Mouse (Mus musculus) testis, adult 2 months (tissue): ENCODE results near the gene Smap1. TPM values are rescaled to one million over a fixed set of nuclear protein-coding genes. Genes with fewer than 3 reads are reported as not detected.

Experiments
- H3K27ac ChIP-seq: fragments of 200-500 bp; 2 replicates; pipeline ENCODE4 v1.5.1; 2012; ENCODE audit warnings: low read depth, low read length; ENCODE audit not compliant: control insufficient read depth, insufficient read depth
- H3K27me3 ChIP-seq: fragments of 200-500 bp; 2 replicates; pipeline ENCODE4 v1.6.1; 2012; ENCODE audit warnings: mild to moderate bottlenecking, low read length, moderate library complexity; ENCODE audit not compliant: control insufficient read depth, insufficient read depth
- H3K36me3 ChIP-seq: fragments of 200-500 bp; 2 replicates; pipeline ENCODE4 v1.6.1; 2012; ENCODE audit warnings: mild to moderate bottlenecking, low read length; ENCODE audit not compliant: control insufficient read depth, insufficient read depth
- H3K4me1 ChIP-seq: fragments of 200-500 bp; 2 replicates; pipeline ENCODE4 v1.6.1; 2012; ENCODE audit warnings: low read length; ENCODE audit not compliant: control insufficient read depth, insufficient read depth
- H3K4me3 ChIP-seq: fragments of 200-500 bp; 2 replicates; pipeline ENCODE4 v1.5.1; 2012; ENCODE audit warnings: low read depth, mild to moderate bottlenecking, low read length, moderate library complexity, mixed read lengths; ENCODE audit not compliant: control insufficient read depth
- CTCF ChIP-seq: fragments of 200-500 bp; IDR thresholded peaks from 2 replicates; pipeline ENCODE4 v1.5.1; 2012; ENCODE audit warnings: low read depth, mild to moderate bottlenecking, inconsistent platforms, low read length, moderate library complexity; ENCODE audit not compliant: control insufficient read depth, insufficient read depth, insufficient replicate concordance
- POLR2A ChIP-seq: fragments of 200-500 bp; IDR thresholded peaks from 2 replicates; pipeline ENCODE4 v1.6.1; 2012; ENCODE audit warnings: low read depth, mild to moderate bottlenecking, inconsistent platforms, low read length, moderate library complexity; ENCODE audit not compliant: control insufficient read depth
- polyA plus RNA-seq: library from polyadenylated mRNA; depleted of rRNA; stranded (reverse); fragments of >200 nt; gene quantifications from 2 replicates; pipeline ENCODE4 v1.2.3, GENCODE M21; 2012; rRNA removed

The Smap1 gene
- polyA plus RNA-seq, 1 experiment: 335 TPM

DNA sequence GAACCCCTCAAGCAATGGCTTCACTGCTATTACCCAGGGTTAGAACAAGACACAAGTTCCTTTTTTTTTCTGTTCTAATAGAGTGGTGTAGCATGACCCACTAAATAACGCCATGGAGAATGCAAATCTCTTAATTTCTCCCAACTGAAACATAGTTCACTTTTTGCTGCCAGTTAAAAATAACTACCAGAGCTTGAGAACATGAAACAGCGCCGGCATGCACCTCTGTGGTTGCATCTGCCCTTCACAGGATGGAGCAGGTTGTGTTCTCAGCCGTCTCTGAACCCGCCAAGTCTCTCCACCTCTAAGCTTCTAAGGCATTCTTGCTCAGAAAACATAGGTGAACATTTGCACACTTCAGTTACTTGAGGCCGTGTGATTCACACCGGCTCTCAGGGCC lies 87.9 kb downstream of the Smap1 start:
- TF ChIP-seq CTCF (no peak), POLR2A (no peak)
- no peaks in the 10 kb centered on the region for H3K36me3 ChIP-seq
- H3K4me1 ChIP-seq: no peaks in the 10 kb centered on the region
- H3K4me3 ChIP-seq: no peak overlapping the region
- no peaks in the 10 kb centered on the region for H3K27me3 ChIP-seq
- H3K27ac ChIP-seq: no peak overlapping the region

DNA sequence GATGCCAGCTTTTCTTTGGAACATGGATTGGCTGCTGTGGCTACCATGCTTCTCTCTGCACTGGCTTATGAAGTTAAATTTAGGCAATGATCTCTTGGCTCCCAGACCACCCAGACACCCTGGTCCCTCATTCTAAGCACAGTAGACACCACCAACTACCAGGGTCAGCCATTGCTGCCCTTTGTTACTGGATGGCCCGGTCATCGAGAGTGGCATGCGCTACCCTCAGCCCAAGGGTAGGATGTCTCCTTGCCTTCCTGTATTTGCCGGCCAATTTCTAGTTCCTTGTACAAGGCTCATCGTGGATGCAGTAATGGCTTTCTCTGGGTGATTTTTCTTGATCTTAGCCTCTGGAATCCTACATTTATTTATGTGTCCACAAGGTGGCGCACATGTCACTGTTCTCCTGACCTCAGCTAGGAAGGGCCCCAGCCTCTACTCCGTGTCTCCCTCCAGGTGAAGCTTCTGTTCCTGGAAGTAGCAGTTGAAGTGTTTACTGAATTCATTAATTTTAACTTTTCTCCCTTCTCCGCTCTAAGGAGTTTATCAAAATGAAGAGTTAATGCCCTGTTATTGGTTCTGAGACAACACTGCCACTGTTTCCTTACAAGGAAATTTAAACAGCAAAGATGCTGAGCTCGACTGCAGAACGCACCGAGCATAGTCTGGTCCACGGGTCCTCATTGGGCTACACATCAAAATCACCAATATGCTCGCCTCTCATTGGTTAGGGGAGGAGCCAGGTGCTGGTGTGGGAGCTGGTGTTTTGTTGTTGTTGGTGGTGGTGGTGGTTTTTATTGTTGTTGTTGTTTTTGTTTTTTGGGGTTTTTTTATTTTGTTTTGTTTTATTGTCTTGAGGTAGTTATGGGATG lies 95.0 kb downstream of the Smap1 start:
- H3K36me3 ChIP-seq: no peaks in the 10 kb centered on the region
- H3K27ac ChIP-seq: no peak overlapping the region
- no peaks in the 10 kb centered on the region; the same call in 1 of the 2 replicates for H3K4me1 ChIP-seq
- TF ChIP-seq CTCF: peak; percentile 65; the same call in 1 of the 2 replicates
- no peak for TF ChIP-seq POLR2A
- no peak overlapping the region for H3K4me3 ChIP-seq
- no peaks in the 10 kb centered on the region for H3K27me3 ChIP-seq

DNA sequence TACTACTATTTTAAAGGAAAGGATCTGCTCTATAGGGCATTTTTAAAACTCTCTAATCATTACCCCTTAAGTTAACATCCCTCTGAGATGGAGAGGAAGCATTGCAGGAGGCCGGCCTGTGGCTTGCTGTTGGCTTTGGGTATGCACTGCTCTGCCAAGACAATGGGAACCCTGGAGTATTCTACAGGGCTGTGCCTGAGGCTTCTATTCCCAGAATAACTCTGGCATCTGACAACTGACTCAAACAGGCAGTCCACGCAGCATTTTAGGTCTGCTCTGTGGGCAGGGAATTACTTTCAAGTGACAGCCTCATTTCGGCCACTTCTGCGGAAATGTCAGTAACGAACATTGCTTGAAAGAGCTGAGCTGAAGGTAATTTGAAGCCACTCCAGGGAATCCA lies 100.5 kb downstream of the Smap1 start:
- Histone ChIP-seq H3K27me3 (no peaks in the 10 kb centered on the region), H3K27ac (no peak overlapping the region), H3K4me1 (no peaks in the 10 kb centered on the region), H3K4me3 (no peak overlapping the region), H3K36me3 (no peaks in the 10 kb centered on the region)
- TF ChIP-seq CTCF (no peak), POLR2A (no peak)

DNA sequence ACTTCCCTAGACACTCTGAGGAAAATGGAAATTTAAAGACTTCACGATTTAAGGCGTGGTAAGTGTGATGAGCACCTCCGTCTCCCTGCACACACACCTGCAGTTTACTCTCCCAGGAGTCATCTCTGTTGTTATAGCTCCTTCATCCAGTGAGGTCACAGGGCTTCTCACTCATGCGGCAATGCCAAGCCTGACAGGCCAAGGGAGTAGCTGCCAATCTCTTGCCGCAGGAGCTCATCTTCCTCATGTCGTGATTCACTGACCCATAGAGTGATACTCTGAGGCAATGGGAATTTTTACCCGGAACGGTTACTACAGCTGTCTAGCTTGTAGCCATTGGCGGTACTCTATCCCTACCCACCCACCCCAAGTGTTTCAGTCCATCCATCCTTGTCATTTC lies 123.8 kb downstream of the Smap1 start:
- Histone ChIP-seq H3K4me1 (peaks cover 4% of the 10 kb centered on the region; the same call in 1 of the 2 replicates), H3K4me3 (no peak overlapping the region), H3K27me3 (no peaks in the 10 kb centered on the region), H3K27ac (no peak overlapping the region), H3K36me3 (no peaks in the 10 kb centered on the region)
- no peak for TF ChIP-seq CTCF
- no peak for TF ChIP-seq POLR2A

Other genes with a start within 250 kb of the Smap1 start
- 0.04 and 0.07 TPM in 2 replicates for gene B3gat2, start 160.6 kb downstream of the Smap1 start, polyA plus RNA-seq
- 22.4 and 24.4 TPM in 2 replicates for gene Sdhaf4, start 83.3 kb upstream of the Smap1 start, polyA plus RNA-seq
- 31.1 and 40.1 TPM in 2 replicates for gene Fam135a, start 178.0 kb upstream of the Smap1 start, polyA plus RNA-seq